Mouse (Mus musculus) frontal cortex, postnatal 10 days (tissue): ENCODE data around the gene Wwox.

Source experiments
- DNase-seq, 2 experiments: peaks; one replicate each; pipeline ENCODE4 v3.0.0; 2022; ENCODE audit warnings: low spot score in 2 of 2, mixed read lengths in 1 of 2

The Wwox gene

GRCm38 (mm10) chr8:114853765-114854164 is 414.3 kb downstream of the Wwox start:
- no peak for DNase-seq

GRCm38 (mm10) chr8:114855833-114856232 is 416.4 kb downstream of the Wwox start:
- no peak for DNase-seq

GRCm38 (mm10) chr8:114865911-114866310 is 426.5 kb downstream of the Wwox start:
- no peak for DNase-seq

GRCm38 (mm10) chr8:114869321-114869720 is 429.9 kb downstream of the Wwox start:
- DNase-seq = no peak

- DNase-seq = no peak
Measured at GRCm38 (mm10) chr8:114870410-114870809, 431.0 kb downstream of the Wwox start.

GRCm38 (mm10) chr8:114872491-114872890 is 433.0 kb downstream of the Wwox start:
- DNase-seq = no peak

GRCm38 (mm10) chr8:114875161-114875560 is 435.7 kb downstream of the Wwox start:
- no peak for DNase-seq

- no peak for DNase-seq
Measured at GRCm38 (mm10) chr8:114876161-114876611, 436.7 kb downstream of the Wwox start.

- no peak for DNase-seq
Measured at GRCm38 (mm10) chr8:114876696-114877206, 437.3 kb downstream of the Wwox start.

GRCm38 (mm10) chr8:114877234-114877633 is 437.8 kb downstream of the Wwox start:
- no peak for DNase-seq

GRCm38 (mm10) chr8:114878449-114879276 is 439.2 kb downstream of the Wwox start:
- no peak for DNase-seq

- DNase-seq = no peak
Measured at GRCm38 (mm10) chr8:114879277-114879568, 439.8 kb downstream of the Wwox start.

GRCm38 (mm10) chr8:114879678-114880077 is 440.2 kb downstream of the Wwox start:
- no peak for DNase-seq

GRCm38 (mm10) chr8:114880475-114881135 is 441.1 kb downstream of the Wwox start:
- DNase-seq = no peak

GRCm38 (mm10) chr8:114881891-114882401 is 442.5 kb downstream of the Wwox start:
- DNase-seq = no peak

GRCm38 (mm10) chr8:114882504-114882903 is 443.0 kb downstream of the Wwox start:
- no peak for DNase-seq

- no peak for DNase-seq
Measured at GRCm38 (mm10) chr8:114882936-114883606, 443.6 kb downstream of the Wwox start.

GRCm38 (mm10) chr8:114883967-114884366 is 444.5 kb downstream of the Wwox start:
- no peak for DNase-seq

- DNase-seq = no peak
Measured at GRCm38 (mm10) chr8:114885026-114885592, 445.7 kb downstream of the Wwox start.

GRCm38 (mm10) chr8:114888388-114888787 is 448.9 kb downstream of the Wwox start:
- no peak for DNase-seq

- DNase-seq = no peak
Measured at GRCm38 (mm10) chr8:114889578-114890374, 450.3 kb downstream of the Wwox start.
